Mouse (Mus musculus) large intestine, adult 2 months (tissue): ENCODE data around the gene Rnf208. TPM values are rescaled to one million over a fixed set of nuclear protein-coding genes. Genes with fewer than 3 reads are reported as not detected.

Source experiments
- DNase-seq: peaks from one replicate; pipeline ENCODE4 v3.0.0-alpha.2; 2012; ENCODE audit warnings: low read depth, low spot score
- WGBS: fragments of 180-500 bp; shearing (Covaris S2); methylation state at CpG from one replicate; pipeline ENCODE4 v1.1.7; 2018; 5-methylcytosine and 5-hydroxymethylcytosine counted together
- polyA plus RNA-seq: library from polyadenylated mRNA; depleted of rRNA; stranded (reverse); fragments of >200 nt; gene quantifications from 2 replicates; pipeline ENCODE4 v1.2.3, GENCODE M21; 2012

The Rnf208 gene
- polyA plus RNA-seq, 1 experiment = 18.0 TPM

DNA sequence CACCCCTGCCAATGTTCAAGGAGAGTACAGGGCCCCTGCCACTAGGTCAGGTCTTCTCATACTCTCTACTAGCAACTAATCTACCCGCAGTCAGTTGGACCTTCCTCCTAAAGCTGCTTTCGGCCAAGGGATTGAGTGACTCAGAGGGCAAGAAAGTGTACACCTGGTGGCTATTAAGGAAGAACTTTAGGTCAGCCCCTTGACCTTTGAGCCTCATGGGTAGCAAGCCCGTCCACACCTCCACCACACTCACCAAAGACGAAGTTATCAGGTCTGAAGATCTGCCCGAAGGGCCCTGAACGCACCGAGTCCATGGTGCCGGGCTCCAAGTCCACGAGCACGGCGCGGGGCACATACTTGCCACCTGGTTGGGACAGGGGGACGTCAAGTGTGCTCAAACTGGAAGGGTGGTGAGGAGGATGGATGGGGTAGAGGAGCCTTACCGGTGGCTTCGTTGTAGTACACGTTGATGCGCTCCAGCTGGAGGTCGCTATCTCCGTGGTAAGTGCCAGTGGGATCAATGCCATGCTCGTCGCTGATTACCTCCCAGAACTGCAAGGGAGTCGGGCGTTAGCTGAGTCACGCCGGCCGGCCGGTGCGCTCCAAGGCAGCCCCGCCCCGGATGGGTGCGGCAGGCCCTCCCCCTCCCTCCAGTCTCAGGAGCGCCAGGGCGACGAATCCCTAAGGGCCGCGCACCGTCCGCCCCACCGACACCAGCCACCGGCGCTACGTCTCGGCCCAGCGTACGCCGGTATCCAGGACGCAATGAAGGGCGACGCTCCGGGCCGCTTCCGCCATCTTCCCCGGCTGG, 18.2 kb upstream of the Rnf208 start:
- no peak for DNase-seq
- under 1% methylated on average over 53 of the region's 53 CpGs for WGBS

DNA sequence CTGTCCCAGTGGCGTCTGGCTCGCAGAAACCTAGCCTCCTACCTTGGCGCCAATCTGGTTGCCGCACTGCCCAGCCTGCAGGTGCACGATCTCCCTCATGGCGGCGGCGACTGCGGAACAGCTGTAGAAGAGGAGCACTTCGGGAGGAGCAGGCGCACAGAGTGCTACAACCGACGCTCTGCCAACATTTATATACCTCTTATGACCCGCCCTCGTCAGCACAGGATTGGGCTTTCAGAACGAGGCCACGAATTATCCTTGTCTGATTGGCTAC, 17.6 kb upstream of the Rnf208 start, which contains the start of gene Tubb4b:
Tubb4b (minus strand) TSS at position 211 of the 274 bp plus-strand sequence.
- WGBS = under 1% methylated on average over 17 of the region's 17 CpGs
- no peak for DNase-seq

DNA sequence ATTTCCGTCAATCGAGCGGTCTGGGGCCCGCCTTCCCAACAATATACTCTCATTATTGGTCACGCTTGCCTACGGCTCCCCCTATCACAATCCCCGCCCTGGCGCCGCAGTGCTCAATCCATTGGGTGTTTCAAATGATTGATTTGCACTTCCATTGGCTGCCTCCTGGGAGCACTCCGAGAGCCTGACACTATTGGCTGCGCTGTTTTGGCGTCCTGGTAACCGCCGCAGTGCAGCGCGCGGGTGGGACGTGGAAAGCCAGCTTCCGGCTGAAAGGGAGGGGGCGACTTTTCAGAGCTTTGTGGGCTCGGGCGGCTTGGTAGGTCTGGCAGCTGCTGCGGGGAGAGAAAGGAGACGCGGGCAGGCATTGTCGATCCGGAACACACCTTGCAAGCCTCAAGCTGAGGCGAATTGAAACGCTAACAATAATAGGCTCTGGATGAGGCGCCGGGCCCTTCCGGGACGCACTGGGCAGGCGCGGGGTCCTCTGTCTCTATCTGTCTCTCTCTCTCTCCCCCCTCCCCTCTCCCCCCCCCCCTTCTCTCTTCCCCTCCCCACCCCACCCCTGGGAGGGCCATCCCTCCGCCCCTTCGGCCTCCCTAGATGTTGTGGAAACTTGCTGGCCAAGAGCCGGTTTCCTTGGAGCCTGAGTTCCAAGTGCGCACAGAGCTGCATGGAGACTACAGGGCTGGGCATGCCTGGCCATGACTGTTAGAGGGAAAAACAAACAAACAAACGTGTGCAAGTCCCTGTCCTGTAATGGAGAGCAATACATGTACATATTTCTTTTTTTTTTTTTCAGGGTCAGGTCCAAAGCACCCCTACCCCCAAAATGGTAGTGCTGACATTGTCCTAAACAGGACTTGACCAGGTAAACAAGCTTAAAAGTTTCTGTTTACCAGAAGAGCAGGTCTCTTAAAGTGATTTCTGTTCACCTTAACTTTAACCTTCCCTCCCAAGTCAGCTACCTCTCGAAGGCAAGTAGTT, 17.0 kb upstream of the Rnf208 start:
- 1% methylated on average over 41 of the region's 41 CpGs for WGBS
- DNase-seq = peak; percentile 96

DNA sequence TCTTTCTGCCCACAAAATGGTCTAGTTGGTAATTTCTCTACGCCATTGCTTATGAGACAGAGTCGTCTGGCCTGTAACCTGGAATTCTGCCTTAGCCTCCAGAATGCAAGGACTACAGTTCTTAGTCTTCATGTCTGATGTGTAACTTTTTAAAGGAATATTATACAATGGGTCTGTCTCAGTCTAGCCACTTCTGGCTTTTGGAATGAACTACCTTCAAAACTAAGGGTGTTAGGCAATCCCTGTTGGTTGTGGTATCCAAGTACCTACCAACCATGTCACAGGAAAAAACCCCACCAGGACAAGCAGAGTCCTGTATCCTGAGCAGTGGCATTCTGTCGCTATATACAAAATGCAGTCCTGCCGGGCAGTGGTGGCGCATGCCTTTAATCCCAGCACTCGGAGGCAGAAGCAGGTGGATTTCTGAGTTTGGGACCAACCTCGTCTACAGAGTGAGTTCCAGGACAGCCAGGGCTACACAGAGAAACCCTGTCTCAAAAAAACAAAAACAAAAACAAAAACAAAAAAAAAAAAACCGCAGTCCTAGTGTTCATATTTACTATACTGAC, 16.2 kb upstream of the Rnf208 start:
- WGBS = 60% methylated on average over 8 of the region's 8 CpGs
- no peak for DNase-seq

DNA sequence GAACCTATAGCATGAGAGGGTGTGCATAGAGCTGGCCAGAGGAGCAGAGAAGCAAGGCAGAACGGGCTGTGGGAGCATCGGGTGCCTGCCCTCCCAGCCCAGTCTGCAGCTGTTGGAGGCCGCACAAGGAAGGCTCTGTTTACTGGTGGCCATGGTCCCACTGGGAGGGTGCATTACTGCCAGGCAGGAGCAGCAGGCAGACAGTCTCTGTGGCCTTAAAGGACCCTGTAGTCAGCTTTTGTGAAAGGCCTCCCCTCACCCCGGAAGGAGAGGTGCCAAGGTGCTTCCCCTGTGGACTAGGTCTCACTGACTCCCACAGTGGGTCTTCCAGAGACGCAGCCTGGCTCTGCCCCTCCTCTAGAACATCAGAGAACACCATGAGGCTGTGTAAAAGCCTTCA, 15.2 kb upstream of the Rnf208 start:
- WGBS = 47% methylated on average over 5 of the region's 5 CpGs
- no peak for DNase-seq

DNA sequence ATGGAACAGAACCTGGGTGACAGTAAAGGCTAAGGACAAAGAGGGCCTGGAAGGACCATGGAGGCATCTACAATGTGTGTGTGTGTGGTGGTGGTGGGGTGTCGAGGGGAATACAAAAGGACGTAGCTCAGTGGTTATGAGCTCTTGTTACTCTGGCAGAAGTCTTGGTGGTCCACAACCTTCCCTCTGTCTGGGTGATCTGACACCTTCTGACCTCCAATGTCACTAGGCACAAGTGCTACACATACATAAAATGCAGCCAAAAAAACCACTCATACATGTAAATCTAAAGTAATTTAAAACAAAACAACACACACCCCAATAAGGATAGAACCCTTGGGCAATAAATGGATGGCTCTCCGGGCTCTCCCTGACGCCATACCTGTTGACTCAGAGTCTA, 14.6 kb upstream of the Rnf208 start:
- no peak for DNase-seq
- WGBS = 68% methylated on average over 4 of the region's 4 CpGs

DNA sequence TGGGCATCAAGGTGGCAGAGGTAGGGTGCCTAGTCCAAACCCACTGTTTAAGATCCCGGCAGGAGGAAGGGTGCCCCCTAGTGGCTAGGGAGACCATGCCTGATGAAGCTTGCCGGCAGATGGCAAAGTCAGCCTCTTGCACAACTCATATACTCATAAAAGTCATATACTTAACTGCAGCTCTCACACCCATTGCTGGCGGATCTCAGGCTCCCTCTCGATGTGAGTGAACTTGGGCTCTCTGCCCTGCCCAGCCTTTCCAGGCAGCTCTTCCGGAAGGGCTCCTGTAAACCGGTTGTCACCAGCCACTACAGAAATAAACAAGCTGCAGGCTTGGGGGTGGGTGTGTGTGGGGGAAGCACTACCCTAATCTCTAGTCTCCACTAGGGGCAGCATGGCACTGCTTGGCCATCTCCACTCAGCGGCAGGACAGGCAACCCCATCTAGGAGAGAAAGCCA, 13.6 kb upstream of the Rnf208 start:
- DNase-seq = peak; percentile 97
- 1% methylated on average over 7 of the region's 7 CpGs for WGBS

DNA sequence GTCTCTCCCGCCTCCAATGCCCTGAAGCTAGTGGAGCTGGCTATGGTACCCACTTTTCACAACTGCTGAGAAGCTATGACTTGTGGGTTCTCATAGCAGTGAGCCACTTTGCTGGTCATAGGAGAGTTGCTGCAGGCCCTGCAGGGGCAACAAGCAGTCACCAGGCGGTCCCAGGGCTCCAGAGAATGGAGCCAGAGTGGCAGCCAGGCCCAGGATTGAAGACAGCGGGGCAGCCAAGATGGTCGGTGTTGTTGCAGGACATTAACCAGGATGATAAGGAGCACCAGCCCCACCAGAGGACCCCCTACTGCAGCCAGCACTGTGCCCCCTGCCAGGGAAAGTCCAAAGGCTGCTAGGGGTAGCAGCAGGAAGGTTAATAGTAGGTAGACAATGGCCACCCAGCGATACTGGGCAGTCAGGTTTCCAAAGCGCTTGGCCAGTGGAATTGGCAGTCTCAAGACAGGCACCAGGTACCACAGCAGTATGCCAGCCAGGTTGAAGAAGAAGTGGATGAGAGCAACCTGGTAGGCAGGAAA, 13.0 kb upstream of the Rnf208 start:
- no peak for DNase-seq
- 70% methylated on average over 6 of the region's 6 CpGs for WGBS

DNA sequence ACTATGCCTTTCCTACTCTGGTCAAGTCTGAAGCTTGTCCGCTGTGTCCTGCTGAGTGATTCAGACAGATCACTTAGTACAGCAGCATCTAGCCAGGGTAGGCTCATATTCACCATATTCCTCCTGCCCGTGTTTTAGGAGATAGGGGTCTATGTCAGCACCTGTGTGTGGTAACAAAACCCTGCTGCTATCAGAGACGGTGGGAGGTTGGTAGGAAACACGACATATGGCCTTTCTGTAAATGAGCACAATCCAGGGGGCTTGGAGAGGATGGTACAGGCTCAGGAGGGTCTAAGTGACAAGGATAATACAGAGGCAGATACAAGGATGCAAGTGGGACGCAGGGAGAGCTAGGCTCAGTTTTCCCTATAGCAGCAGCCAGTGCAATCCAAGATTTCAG, 12.5 kb upstream of the Rnf208 start:
- DNase-seq = no peak
- 95% methylated on average over 5 of the region's 5 CpGs for WGBS

DNA sequence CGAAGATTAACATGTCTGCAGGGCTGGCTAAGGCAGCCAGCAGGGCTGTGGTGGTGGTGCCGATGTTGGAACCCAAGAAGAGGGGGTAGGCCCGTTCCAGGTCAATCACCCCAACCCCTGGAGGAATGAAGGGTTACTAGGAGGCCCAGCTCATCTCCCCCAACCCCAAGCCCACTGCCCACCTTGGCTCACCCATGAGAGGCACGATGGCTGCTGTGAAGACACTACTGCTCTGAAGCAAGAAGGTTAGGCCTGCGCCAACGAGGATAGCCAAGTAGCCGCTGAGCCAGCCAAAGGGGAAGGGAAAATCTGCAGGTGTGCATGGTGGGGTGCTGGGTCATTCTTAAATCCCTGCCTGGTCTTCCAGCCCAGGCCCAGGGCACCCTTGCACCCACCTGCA, 11.5 kb upstream of the Rnf208 start:
- no peak for DNase-seq
- WGBS = 92% methylated on average over 7 of the region's 7 CpGs

DNA sequence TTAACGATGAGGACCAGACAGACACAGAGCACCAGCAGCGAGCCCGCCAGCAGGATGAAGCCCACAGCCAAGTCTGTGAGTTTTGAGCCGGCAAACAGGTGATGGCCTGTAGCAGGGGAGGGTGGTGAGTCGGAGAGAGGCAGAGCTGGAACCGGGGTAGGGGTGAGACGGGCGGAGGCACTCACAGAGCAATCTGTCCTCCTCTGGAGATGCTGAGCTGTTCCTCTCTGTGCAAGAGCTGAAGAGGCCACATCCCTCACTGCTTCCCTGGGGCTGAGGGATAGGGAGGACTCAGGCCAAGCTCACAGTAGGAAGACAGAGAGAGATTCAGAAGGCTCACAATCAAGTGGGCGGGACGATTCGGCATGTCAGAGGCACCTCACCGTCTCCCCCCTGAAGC, 11.0 kb upstream of the Rnf208 start:
- DNase-seq = no peak
- WGBS = 82% methylated on average over 12 of the region's 12 CpGs

DNA sequence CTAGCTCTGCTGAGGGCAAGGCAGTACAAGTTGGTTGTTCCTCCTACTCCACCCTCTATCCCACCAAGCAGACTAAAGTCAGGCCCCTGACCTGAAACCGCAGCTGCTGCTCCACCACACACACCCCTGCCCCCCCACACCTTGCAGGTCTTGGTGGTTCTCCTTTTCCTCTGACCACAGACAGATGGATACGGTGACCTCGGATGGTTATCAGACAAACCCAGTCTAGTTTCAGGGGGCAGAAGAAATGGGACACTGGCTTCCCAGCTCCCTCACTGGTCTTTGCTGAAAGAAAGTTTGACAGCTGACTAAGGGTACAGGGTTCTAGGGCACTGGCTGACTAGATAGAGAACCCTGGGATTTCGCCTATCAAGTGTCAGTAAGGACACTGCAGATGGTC, 8.6 kb upstream of the Rnf208 start:
- WGBS = 65% methylated on average over 4 of the region's 4 CpGs
- no peak for DNase-seq

DNA sequence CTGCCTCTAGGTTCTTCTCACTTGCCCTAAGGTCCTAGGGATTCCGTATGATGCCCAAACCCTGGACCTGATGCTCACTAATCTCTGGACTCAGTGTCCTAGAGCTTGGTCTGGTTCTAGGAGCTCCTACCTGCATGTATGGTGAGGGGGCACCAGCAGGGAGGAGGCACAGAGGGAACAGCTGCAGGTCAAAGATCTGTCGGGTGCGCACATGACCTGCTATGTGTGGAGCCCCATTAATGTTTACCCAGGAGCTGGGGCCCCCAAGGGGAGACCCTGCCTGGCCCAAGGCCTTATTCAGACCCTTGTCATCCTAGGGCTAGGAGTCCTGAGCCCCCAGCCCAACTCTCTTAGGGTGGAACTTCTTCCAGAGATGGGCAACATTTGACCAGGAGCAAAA, 8.0 kb upstream of the Rnf208 start, which contains the start of gene Slc34a3:
Slc34a3 (minus strand) TSS at position 315 of the 400 bp plus-strand sequence.
- WGBS = 72% methylated on average over 3 of the region's 3 CpGs
- no peak for DNase-seq

DNA sequence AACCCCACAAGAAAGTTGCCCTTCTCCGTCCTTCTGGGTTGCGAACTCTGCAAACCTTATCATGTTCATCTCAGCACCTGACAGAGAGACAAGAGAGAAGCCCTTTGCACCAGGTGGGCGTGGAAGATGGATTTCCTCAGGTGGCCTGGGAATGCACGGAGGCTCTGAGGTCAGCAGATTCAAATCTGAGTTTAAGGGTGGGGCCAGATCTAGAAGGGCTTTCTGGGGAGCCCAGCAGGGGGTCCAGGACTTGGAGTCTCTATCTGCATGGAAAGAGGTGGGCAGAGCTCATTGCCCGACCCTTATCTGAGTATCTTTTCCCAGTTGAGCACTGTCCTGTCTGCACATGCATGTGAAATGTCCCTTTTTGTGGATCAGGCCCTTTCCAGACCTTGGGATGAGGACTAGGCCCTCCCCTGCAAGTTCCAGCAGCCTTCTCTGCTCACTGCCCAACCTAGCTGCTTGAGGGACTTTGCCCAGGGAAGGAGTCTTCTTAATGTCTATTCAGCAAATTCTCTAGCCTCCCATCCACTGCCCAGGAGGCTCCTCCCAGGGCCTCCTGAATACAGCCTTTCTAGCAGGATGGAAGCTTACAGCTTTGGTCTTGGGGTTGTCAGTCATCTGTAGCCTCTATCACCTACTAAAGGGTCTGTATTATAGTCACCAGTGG, 7.4 kb upstream of the Rnf208 start:
- DNase-seq = no peak
- WGBS = 57% methylated on average over 5 of the region's 5 CpGs

DNA sequence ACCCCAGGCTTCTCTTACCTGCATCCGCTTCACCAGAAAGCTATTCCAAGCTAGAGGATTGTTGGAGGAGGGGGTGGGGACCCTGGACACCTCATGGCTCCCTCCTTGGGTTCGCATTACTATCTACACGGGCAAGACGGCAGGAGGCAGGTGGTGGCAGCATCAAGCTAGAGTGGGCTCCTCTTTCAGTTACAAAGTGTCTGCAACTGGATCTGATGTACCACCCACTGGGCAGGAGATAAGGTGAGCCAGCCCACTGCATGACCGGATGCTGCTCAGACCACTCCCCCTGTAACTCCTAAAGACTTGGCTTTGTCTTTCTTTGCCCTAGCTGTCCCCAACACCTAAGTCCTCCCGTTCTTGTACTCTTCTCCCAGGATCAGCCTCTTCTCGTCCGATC, 5.4 kb upstream of the Rnf208 start, which contains the start of gene Rnf224:
Rnf224 (minus strand) TSS at position 174 of the 400 bp plus-strand sequence.
- DNase-seq = no peak
- WGBS = 69% methylated on average over 8 of the region's 8 CpGs

DNA sequence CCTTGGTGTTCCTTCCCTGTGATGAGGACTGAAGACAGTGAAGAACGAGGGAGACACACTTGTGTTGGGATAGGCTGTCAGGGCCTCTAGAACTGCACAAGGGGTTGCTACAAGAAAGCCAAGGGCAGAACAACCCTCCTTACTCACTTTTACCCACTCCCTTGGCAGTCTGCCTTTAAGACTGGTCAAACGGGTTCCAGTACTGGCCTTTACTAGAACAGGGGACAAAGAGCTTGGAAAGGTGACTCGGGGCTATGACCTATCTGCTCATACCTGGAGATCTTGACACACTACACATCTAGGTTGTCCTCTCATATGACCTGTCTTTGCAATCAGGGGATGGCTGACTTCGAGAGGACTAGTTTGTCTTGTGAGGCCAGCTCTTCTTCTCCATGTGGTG, 4.5 kb upstream of the Rnf208 start:
- WGBS = 22% methylated on average over 4 of the region's 4 CpGs
- DNase-seq = no peak

DNA sequence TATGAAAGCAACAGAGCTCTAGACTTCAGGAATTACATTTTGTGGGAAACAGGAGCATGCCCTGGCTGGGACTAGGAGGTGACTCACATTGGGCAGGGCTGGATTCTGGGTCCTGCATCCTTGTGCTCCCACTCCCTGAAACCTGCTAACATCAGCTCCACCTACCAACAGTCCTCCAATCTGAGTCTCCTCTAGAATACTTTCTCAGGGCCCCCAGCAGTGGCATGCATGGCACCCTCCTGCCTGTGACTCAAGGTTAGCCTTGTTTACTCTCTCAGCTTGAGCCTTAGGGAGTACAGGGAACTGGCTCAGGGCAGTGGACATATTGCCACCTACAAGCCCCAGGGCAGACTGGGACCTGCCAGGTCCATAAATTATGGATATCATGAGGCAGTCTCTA, 3.9 kb upstream of the Rnf208 start:
- no peak for DNase-seq

DNA sequence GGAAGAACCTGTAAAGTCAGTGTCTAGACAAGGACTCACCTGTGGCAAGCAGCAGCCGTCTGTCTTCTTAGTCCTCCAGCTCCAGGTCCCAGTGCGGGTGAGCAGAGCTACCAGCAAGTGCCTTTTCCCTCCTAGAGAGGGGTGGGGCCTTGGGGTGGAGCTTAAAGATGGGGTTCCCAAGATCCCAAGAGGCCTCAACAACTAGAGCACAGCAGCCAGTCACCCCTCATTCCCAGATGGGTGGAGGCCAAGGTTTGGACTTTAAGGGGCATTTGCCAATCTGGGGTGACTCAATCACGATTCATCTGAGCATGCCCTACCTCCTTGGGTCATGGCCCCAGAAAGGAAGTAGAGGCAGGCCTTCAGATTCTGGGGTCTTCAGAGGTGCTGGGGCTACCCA, 2.3 kb upstream of the Rnf208 start:
- 87% methylated on average over 3 of the region's 3 CpGs for WGBS
- DNase-seq = no peak

DNA sequence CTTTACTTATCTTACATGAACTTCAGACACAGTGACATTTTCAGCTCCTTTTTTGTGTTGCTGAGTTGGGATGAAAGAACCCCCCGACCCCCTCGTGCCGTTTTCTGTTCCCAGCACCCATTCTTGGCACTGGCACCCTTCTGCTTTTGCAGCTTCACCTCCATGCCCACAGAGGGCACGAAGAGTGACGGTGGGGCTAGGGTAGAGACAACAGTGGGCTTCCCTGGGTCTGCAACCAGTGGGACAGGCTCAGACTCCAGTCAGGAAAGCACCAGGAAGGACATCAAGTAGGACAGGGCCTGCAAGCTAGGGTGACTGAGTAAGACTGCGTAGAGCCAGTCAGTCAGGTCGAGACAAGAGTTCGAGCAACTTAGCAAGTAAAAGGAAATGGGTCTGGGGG, 1.7 kb upstream of the Rnf208 start:
- DNase-seq = no peak
- 68% methylated on average over 8 of the region's 8 CpGs for WGBS
